Mouse (Mus musculus) lung, embryonic 14.5 days (tissue): ENCODE results near the gene Pgm2l1. TPM values are rescaled to one million over a fixed set of nuclear protein-coding genes. Genes with fewer than 3 reads are reported as not detected.

Source experiments
- ATAC-seq: fragments of 200-750 bp; cut with Nextera tagmentation; 2 replicates; pipeline ENCODE4 v1.8.0; 2017; ENCODE audit warnings: mild to moderate bottlenecking, moderate TSS enrichment, moderate library complexity; ENCODE audit not compliant: insufficient read depth
- DNase-seq: peaks from one replicate; pipeline ENCODE4 v3.0.0-alpha.2; 2015
- H3K27ac ChIP-seq: fragments of 300-500 bp; sonication (generic); 2 replicates; pipeline ENCODE4 v1.5.1; 2014; ENCODE audit warnings: low read depth, mild to moderate bottlenecking, moderate library complexity
- H3K27me3 ChIP-seq: fragments of 300-500 bp; sonication (generic); 2 replicates; pipeline ENCODE4 v1.6.1; 2014; ENCODE audit warnings: low read length, control low read depth; ENCODE audit not compliant: insufficient read depth
- H3K36me3 ChIP-seq: fragments of 300-500 bp; sonication (generic); 2 replicates; pipeline ENCODE4 v1.6.1; 2014; ENCODE audit warnings: control low read depth; ENCODE audit not compliant: insufficient read depth
- H3K4me1 ChIP-seq: fragments of 300-500 bp; sonication (generic); 2 replicates; pipeline ENCODE4 v1.6.1; 2014; ENCODE audit warnings: antibody characterized with exemption, control low read depth; ENCODE audit not compliant: insufficient read depth
- H3K4me2 ChIP-seq: fragments of 300-500 bp; sonication (generic); 2 replicates; pipeline ENCODE4 v1.6.1; 2014; ENCODE audit warnings: mild to moderate bottlenecking
- H3K4me3 ChIP-seq: fragments of 300-500 bp; sonication (generic); 2 replicates; pipeline ENCODE4 v1.5.1; 2014; ENCODE audit warnings: low read depth, low read length
- H3K9ac ChIP-seq: fragments of 300-500 bp; sonication (generic); 2 replicates; pipeline ENCODE4 v1.6.1; 2014
- H3K9me3 ChIP-seq: fragments of 300-500 bp; sonication (generic); 2 replicates; pipeline ENCODE4 v1.6.1; 2016; ENCODE audit warnings: low read depth, low read length, control low read depth
- CTCF ChIP-seq: IDR thresholded peaks from 2 replicates; pipeline ENCODE4 v1.5.1; 2016; ENCODE audit warnings: antibody characterized with exemption, low read depth
- WGBS: fragments of 180-500 bp; shearing (Covaris S2); extraction: QIAGEN DNeasy Blood & Tissue Kit; methylation state at CpG from one replicate; pipeline ENCODE4 v1.1.7; 2014; 5-methylcytosine and 5-hydroxymethylcytosine counted together
- polyA plus RNA-seq: library from polyadenylated mRNA; unstranded; fragments of >200 nt; fragmentation: Nextera tagmentation; extraction: Ambion mirVana; gene quantifications from 2 replicates; pipeline ENCODE4 v1.2.1, GENCODE M21; 2014

Gene Pgm2l1
- polyA plus RNA-seq, 1 experiment from 2014 or later: 2.6 TPM

DNA sequence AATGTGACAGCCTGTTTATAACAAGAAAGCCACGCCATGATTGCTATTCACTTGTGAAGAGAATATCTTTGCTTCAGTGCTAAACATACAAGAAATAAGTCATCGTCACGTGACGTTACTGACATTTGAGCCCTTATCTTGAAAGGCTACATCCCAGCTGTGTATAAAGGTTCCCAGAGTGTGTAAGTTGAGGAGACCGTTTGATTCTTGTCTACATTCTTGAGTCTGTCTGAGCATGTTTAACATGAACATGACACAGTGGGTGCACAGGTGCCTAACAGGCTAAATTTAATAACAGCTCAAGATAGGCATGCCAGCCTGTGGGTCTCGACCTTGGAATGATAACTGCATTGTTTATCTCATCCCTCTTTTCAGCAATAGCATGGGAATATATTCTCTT is 47.3 kb downstream of the Pgm2l1 start:
- H3K27me3 ChIP-seq: no peaks in the 10 kb centered on the region
- H3K4me2 ChIP-seq: no peak overlapping the region
- H3K9me3 ChIP-seq: no peaks in the 10 kb centered on the region
- no peaks in the 10 kb centered on the region for H3K36me3 ChIP-seq
- H3K27ac ChIP-seq: no peak overlapping the region
- no peaks in the 10 kb centered on the region for H3K4me1 ChIP-seq
- DNase-seq (no peak), ATAC-seq (no peak)
- no peak for TF ChIP-seq CTCF
- H3K9ac ChIP-seq: no peak overlapping the region
- no peak overlapping the region for H3K4me3 ChIP-seq
- 49% methylated on average over 6 of the region's 6 CpGs for WGBS

DNA sequence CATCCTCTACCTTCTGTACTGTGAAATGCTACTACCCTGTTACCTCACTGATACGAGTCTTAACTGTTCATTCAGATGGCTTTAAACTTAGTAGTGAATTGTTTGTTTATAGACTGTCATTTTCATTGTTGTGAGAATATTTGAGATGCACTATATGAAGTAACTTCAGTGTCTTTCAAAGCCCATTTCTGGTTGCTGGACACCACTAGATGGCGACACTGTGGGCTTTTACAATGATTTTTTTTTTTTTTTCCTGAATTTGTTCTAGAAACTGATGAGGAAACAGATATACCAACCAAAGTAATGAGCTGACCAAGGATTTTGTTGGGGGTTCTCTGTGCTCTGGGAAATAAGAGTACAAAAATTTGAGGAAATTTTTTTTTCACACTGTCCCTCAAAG is 49.2 kb downstream of the Pgm2l1 start:
- DNase-seq (peak; percentile 64), ATAC-seq (no peak)
- no peak overlapping the region for H3K9ac ChIP-seq
- 40% methylated on average over 2 of the region's 2 CpGs for WGBS
- H3K9me3 ChIP-seq: no peaks in the 10 kb centered on the region
- H3K4me2 ChIP-seq: no peak overlapping the region
- no peaks in the 10 kb centered on the region for H3K4me1 ChIP-seq
- TF ChIP-seq CTCF: peak; percentile 59
- H3K27me3 ChIP-seq: no peaks in the 10 kb centered on the region
- no peaks in the 10 kb centered on the region for H3K36me3 ChIP-seq
- no peak overlapping the region for H3K27ac ChIP-seq
- no peak overlapping the region for H3K4me3 ChIP-seq

DNA sequence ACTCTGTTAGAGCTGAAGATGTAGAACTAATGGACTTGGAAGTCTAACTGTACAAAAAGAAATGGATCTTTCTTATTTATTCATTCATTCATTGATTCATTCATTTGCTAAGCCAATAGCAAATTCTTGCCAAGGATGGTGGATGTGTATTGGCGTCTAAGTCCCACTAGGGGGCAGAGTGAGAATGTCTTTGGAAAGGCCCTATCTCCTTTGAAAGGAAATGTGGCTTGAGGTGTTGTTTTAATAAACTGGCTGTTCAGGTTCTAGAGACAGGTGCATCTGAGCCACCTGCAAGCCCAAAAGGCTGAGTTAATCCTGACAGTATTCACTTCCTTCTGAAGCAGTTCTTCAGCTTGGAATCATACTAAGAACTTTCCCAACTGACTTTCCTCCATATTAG is 52.6 kb downstream of the Pgm2l1 start:
- WGBS: 0% methylated on average over 1 of the region's 1 CpGs
- peak; percentile 91 for DNase-seq
- no peaks in the 10 kb centered on the region for H3K9me3 ChIP-seq
- H3K9ac ChIP-seq: no peak overlapping the region
- no peaks in the 10 kb centered on the region for H3K36me3 ChIP-seq
- H3K27ac ChIP-seq: no peak overlapping the region
- peak; percentile 93 for TF ChIP-seq CTCF
- ATAC-seq: no peak
- H3K4me1 ChIP-seq: no peaks in the 10 kb centered on the region
- no peaks in the 10 kb centered on the region for H3K27me3 ChIP-seq
- H3K4me3 ChIP-seq: no peak overlapping the region
- H3K4me2 ChIP-seq: no peak overlapping the region

DNA sequence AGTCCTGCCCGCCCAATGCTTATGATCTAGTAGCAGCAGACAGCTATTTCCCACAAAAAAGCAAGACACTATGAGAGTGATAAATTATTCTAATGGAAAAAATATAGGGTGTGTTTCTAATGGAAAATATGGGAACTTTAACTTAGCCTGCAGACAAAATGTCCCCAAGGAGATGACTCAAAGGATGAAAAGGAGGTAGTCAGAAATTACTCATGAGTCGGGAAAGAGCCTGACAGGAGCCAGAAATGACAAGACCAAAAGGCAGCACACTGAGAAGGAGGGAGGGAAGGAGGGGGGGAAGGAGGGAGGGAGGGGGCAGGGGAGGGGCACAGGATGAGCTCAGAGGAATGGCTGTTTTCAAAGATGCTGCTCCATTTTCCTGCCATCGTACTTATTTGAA is 54.4 kb downstream of the Pgm2l1 start:
- no peak overlapping the region for H3K9ac ChIP-seq

DNA sequence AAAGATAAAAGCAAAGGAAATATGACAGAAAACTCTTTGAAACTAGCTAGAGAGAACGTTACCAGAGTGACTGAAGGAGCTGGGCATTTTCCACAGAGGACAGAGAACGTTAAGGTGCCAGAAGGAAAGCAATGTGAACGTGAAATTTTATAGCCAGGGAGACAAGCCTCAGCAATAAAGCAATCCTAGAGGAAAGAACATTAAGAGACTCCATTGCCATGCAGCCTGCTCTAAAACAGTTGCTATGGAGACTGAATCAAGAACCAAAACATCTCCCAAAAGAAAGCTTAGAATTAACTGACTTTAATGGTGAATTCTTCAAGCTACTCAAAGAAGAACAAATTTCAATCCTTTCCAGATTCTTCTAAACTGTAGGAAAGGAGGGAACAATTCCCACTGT is 56.1 kb downstream of the Pgm2l1 start:
- peaks cover 13% of the 10 kb centered on the region; the same call in 1 of the 2 replicates for H3K4me1 ChIP-seq
- H3K27ac ChIP-seq: no peak overlapping the region
- H3K4me2 ChIP-seq: no peak overlapping the region
- 33% methylated on average over 3 of the region's 3 CpGs for WGBS
- H3K4me3 ChIP-seq: no peak overlapping the region
- ATAC-seq (no peak), DNase-seq (no peak)
- no peaks in the 10 kb centered on the region for H3K27me3 ChIP-seq
- no peak overlapping the region for H3K9ac ChIP-seq
- no peaks in the 10 kb centered on the region for H3K9me3 ChIP-seq
- no peak for TF ChIP-seq CTCF
- H3K36me3 ChIP-seq: no peaks in the 10 kb centered on the region

More for the DNA sequence above, 54.4 kb downstream of the Pgm2l1 start:
- H3K4me3 ChIP-seq: no peak overlapping the region
- ATAC-seq (no peak), DNase-seq (no peak)
- H3K4me2 ChIP-seq: no peak overlapping the region
- no peak overlapping the region for H3K27ac ChIP-seq
- no peaks in the 10 kb centered on the region for H3K27me3 ChIP-seq
- no peaks in the 10 kb centered on the region for H3K9me3 ChIP-seq
- H3K36me3 ChIP-seq: no peaks in the 10 kb centered on the region
- H3K4me1 ChIP-seq: peaks cover under 1% of the 10 kb centered on the region; the same call in 1 of the 2 replicates
- no peak for TF ChIP-seq CTCF
- 51% methylated on average over 3 of the region's 3 CpGs for WGBS

DNA sequence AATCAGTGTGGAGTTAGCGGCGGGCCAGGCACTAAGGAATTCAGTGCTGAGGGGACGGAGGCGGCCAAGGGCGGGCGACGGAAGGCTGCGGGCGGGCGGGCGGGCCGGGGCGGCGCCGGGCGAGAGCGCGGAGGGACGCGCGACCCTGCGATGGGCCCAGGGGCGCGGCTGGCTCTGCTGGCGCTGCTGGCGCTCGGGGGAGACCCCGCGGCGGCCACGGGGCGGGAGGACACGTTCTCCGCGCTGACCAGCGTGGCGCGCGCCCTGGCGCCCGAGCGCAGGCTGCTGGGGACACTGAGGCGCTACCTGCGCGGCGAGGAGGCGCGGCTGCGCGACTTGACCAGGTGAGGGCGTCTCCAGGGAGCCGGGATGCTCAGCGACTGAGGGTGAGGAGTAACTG is 58.2 kb downstream of the Pgm2l1 start, which contains the start of gene P4ha3:
P4ha3 (plus strand) TSS at position 138 of the 400 bp plus-strand sequence.
- no peaks in the 10 kb centered on the region for H3K9me3 ChIP-seq
- TF ChIP-seq CTCF: peak; percentile 45
- under 1% methylated on average over 37 of the region's 53 CpGs for WGBS
- H3K27me3 ChIP-seq: no peaks in the 10 kb centered on the region
- peak within 1 kb of the TSS; percentile 96 for H3K27ac ChIP-seq
- H3K4me2 ChIP-seq: peak within 1 kb of the TSS; percentile 74
- H3K36me3 ChIP-seq: no peaks in the 10 kb centered on the region
- H3K9ac ChIP-seq: peak within 1 kb of the TSS; percentile 63
- H3K4me3 ChIP-seq: peak within 1 kb of the TSS; percentile 51
- ATAC-seq (peak; percentile 21; the same call in 1 of the 2 replicates), DNase-seq (peak; percentile 60)
- H3K4me1 ChIP-seq: peaks cover 24% of the 10 kb centered on the region

DNA sequence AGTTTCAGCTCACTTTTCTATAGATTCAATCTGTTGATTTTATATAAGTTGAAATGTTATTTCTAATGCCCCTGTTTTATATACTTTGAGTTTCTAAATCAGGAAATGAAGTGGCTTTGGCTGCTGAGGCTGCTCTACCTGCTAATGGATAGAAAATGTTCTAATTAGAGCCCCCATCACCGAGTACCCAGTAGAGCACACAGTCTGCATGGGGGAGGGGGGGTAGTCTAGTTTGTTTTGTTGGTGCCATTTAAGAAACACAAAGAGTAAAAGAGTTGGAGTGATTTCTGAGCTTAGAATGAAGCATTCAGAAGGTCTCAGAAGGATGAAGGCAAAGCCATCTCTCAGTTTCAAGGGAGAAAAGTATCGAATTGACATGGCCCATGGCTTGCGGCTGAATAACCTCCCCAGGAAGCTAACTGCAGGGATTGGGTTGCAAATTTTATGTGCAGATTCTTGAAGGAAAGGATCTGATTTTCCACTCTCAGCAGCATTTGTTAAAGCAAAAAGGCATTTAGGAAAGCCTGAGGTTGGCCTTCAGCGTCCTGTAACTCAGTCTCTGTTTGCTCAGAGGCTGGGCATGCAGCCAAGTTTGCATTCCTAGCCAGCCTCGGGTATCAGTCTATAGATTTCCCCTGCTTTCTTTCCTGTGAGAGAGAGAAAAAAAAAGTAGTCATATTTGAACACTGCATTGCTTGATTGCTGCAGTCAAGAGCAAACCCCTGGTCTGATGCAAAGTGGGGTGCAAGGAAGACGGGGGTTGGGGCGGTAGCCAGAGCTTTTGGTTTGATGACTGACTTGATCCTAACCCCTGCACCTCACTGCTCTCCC is 60.8 kb downstream of the Pgm2l1 start:
- peak overlapping the region; percentile 42; the same call in 1 of the 2 replicates for H3K9ac ChIP-seq
- H3K27me3 ChIP-seq: no peaks in the 10 kb centered on the region
- 0 out of 2 replicates have a peak, but pooled peaks cover 4% of the 10 kb centered on the region for H3K9me3 ChIP-seq
- peaks cover 3% of the 10 kb centered on the region; the same call in 1 of the 2 replicates for H3K36me3 ChIP-seq
- peak overlapping the region; percentile 96 for H3K27ac ChIP-seq
- no peak for TF ChIP-seq CTCF
- peak; percentile 90 for ATAC-seq
- WGBS: 5% methylated on average over 7 of the region's 7 CpGs
- H3K4me1 ChIP-seq: peaks cover 24% of the 10 kb centered on the region
- peak overlapping the region; percentile 74 for H3K4me2 ChIP-seq
- DNase-seq: peak; percentile 98
- H3K4me3 ChIP-seq: peak overlapping the region; percentile 18; the same call in 1 of the 2 replicates
